Mouse (Mus musculus) CH12.LX (cell line): ENCODE measurements at regions not wholly inside any gene's neighbourhood (a gene's known extent, or its start where the extent isn't known, plus 50 kb on each side); places are given as distances from the start of the nearest gene placed in this dataset.

Experiments used
- BHLHE40 ChIP-seq: IDR thresholded peaks from 2 replicates; pipeline ENCODE4 v1.6.1; 2011; ENCODE audit warnings: mild to moderate bottlenecking, low read depth, low read length, improper control_type of control experiment
- CHD1 ChIP-seq: IDR thresholded peaks from 2 replicates; pipeline ENCODE4 v1.6.1; 2012; ENCODE audit warnings: low read depth, low read length, improper control_type of control experiment, inconsistent platforms
- CTCF ChIP-seq, 2 experiments: IDR thresholded peaks in 1 of 2; conservative IDR thresholded peaks in 1 of 2; 2 replicates each; pipeline ENCODE4 v1.5.1; 2011 to 2012; ENCODE audit warnings: low read depth in 2 of 2, low read length in 2 of 2, improper control_type of control experiment in 1 of 2, inconsistent platforms in 1 of 2, mild to moderate bottlenecking in 1 of 2, moderate library complexity in 1 of 2
- E2F4 ChIP-seq: IDR thresholded peaks from 2 replicates; pipeline ENCODE4 v1.6.1; 2011; ENCODE audit warnings: low read depth, low read length, improper control_type of control experiment; ENCODE audit not compliant: insufficient replicate concordance
- MEF2A ChIP-seq: IDR thresholded peaks from 2 replicates; pipeline ENCODE4 v1.6.1; 2014; ENCODE audit warnings: low read depth, mild to moderate bottlenecking, inconsistent platforms, low read length, improper control_type of control experiment, borderline replicate concordance
- MYC ChIP-seq: IDR thresholded peaks from 2 replicates; pipeline ENCODE4 v1.6.1; 2011; ENCODE audit warnings: low read depth, mild to moderate bottlenecking, improper control_type of control experiment, low read length
- PAX5 ChIP-seq: IDR thresholded peaks from 2 replicates; pipeline ENCODE4 v1.6.1; 2012; ENCODE audit warnings: low read length, inconsistent platforms, mixed read lengths
- POLR2A ChIP-seq: IDR thresholded peaks from 2 replicates; pipeline ENCODE4 v1.6.1; 2011; ENCODE audit warnings: low read depth, mild to moderate bottlenecking, improper control_type of control experiment, low read length
- POLR2AphosphoS2 ChIP-seq: IDR thresholded peaks from 2 replicates; pipeline ENCODE4 v1.6.1; 2011; ENCODE audit warnings: low read depth, low read length, improper control_type of control experiment
- RAD21 ChIP-seq: IDR thresholded peaks from 2 replicates; pipeline ENCODE4 v1.6.1; 2011; ENCODE audit warnings: low read depth, mild to moderate bottlenecking, low read length, improper control_type of control experiment, moderate library complexity
- ZKSCAN1 ChIP-seq: IDR thresholded peaks from 2 replicates; pipeline ENCODE4 v1.6.1; 2012; ENCODE audit warnings: low read depth, inconsistent platforms, low read length, improper control_type of control experiment, borderline replicate concordance
- ZNF384 ChIP-seq: IDR thresholded peaks from 2 replicates; pipeline ENCODE4 v1.6.1; 2012; ENCODE audit warnings: low read depth, low read length, improper control_type of control experiment, inconsistent platforms

GRCm38 (mm10) chr17:9536090-9536489, 114.2 kb downstream of the Gm17728 start:
- no peak for TF ChIP-seq CHD1
- TF ChIP-seq ZNF384, result no peak
- no peak for TF ChIP-seq POLR2A
- TF ChIP-seq POLR2AphosphoS2, result no peak
- TF ChIP-seq ZKSCAN1, result no peak
- TF ChIP-seq MEF2A, result no peak
- TF ChIP-seq RAD21, result no peak
- TF ChIP-seq CTCF (conservative IDR thresholded peaks at IDR 0.05 in 1 of 2, IDR thresholded peaks at IDR 0.05 in 1 of 2; ENCODE audit: low read depth in 2 of 2, low read length in 2 of 2), result no peak
- no peak for TF ChIP-seq MYC
- no peak for TF ChIP-seq PAX5
- TF ChIP-seq BHLHE40, result no peak
- TF ChIP-seq E2F4, result no peak
